Mouse (Mus musculus) ES-E14 (cell line): ENCODE results near the gene Gstp2. TPM values are rescaled to one million over a fixed set of nuclear protein-coding genes. Genes with fewer than 3 reads are reported as not detected.

Experiments
- DNase-seq: peaks from one replicate; pipeline ENCODE4 v3.0.0-alpha.2; 2013; ENCODE audit warnings: low read depth, low spot score
- H3K27ac ChIP-seq: 2 replicates; pipeline ENCODE4 v1.5.1; 2012; ENCODE audit warnings: low read depth, mild to moderate bottlenecking, low read length, moderate library complexity, mixed read lengths; ENCODE audit not compliant: poor library complexity, insufficient read depth, severe bottlenecking
- H3K36me3 ChIP-seq: 2 replicates; pipeline ENCODE4 v1.6.1; 2012; ENCODE audit warnings: mild to moderate bottlenecking, low read length, moderate library complexity, mixed read lengths; ENCODE audit not compliant: control insufficient read depth, poor library complexity, insufficient read depth, severe bottlenecking
- H3K4me1 ChIP-seq, 2 experiments: fragments of 150-350 bp in 1 of 2; sonication (generic) in 1 of 2; 2 replicates each; pipeline ENCODE4 v1.6.1; 2012; ENCODE audit warnings: low read length in 2 of 2, mild to moderate bottlenecking in 1 of 2, mixed read lengths in 1 of 2; ENCODE audit not compliant: control insufficient read depth in 2 of 2, insufficient read depth in 2 of 2, poor library complexity in 1 of 2
- H3K4me3 ChIP-seq, 2 experiments: fragments of 150-350 bp in 1 of 2; sonication (generic) in 1 of 2; 2 replicates each; pipeline ENCODE4 v1.5.1; 2012; ENCODE audit warnings: low read length in 2 of 2, low read depth in 1 of 2, mild to moderate bottlenecking in 1 of 2, mixed read lengths in 1 of 2; ENCODE audit not compliant: insufficient read depth in 1 of 2, poor library complexity in 1 of 2, severe bottlenecking in 1 of 2
- H3K9ac ChIP-seq: 2 replicates; pipeline ENCODE4 v1.6.1; 2012; ENCODE audit warnings: low read depth, mild to moderate bottlenecking, low read length, mixed read lengths; ENCODE audit not compliant: poor library complexity, insufficient read depth, severe bottlenecking
- H3K9me3 ChIP-seq: fragments of 150-350 bp; sonication (generic); 2 replicates; pipeline ENCODE4 v1.6.1; 2012; ENCODE audit warnings: low read depth, mild to moderate bottlenecking, low read length; ENCODE audit not compliant: control insufficient read depth, insufficient read depth
- CHD2 ChIP-seq: IDR thresholded peaks from 2 replicates; pipeline ENCODE4 v1.6.1; 2014; ENCODE audit warnings: mild to moderate bottlenecking, low read depth, low read length, inconsistent platforms
- HCFC1 ChIP-seq: IDR thresholded peaks from 2 replicates; pipeline ENCODE4 v1.6.1; 2012; ENCODE audit warnings: low read length, inconsistent platforms, borderline replicate concordance; ENCODE audit not compliant: insufficient read depth
- MAFK ChIP-seq: IDR thresholded peaks from 2 replicates; pipeline ENCODE4 v1.6.1; 2014; ENCODE audit warnings: mild to moderate bottlenecking, low read depth, low read length, inconsistent platforms; ENCODE audit not compliant: insufficient read depth
- ZC3H11A ChIP-seq: IDR thresholded peaks from 2 replicates; pipeline ENCODE4 v1.6.1; 2012; ENCODE audit warnings: low read depth, mild to moderate bottlenecking, inconsistent platforms, low read length, borderline replicate concordance
- ZNF384 ChIP-seq: IDR thresholded peaks from 2 replicates; pipeline ENCODE4 v1.6.1; 2012; ENCODE audit warnings: low read depth, low read length, inconsistent platforms
- in situ Hi-C, 2 experiments: fragments of 600-800 bp; cut with MboI; formaldehyde crosslinking; loops; one replicate each; pipeline ENCODE4 v1.15.1; 2025; ENCODE audit warnings: low sequenced_read_pairs in 2 of 2, inconsistent platforms in 1 of 2; ENCODE audit not compliant: unreplicated experiment in 2 of 2
- total RNA-seq: library from RNA; depleted of rRNA; stranded (reverse); fragments of 300-350 nt; gene quantifications from 2 replicates; pipeline ENCODE4 v1.2.3, GENCODE M21; 2012; rRNA removed

The Gstp2 gene
- total RNA-seq = 67.4 and 138 TPM in 2 replicates

DNA sequence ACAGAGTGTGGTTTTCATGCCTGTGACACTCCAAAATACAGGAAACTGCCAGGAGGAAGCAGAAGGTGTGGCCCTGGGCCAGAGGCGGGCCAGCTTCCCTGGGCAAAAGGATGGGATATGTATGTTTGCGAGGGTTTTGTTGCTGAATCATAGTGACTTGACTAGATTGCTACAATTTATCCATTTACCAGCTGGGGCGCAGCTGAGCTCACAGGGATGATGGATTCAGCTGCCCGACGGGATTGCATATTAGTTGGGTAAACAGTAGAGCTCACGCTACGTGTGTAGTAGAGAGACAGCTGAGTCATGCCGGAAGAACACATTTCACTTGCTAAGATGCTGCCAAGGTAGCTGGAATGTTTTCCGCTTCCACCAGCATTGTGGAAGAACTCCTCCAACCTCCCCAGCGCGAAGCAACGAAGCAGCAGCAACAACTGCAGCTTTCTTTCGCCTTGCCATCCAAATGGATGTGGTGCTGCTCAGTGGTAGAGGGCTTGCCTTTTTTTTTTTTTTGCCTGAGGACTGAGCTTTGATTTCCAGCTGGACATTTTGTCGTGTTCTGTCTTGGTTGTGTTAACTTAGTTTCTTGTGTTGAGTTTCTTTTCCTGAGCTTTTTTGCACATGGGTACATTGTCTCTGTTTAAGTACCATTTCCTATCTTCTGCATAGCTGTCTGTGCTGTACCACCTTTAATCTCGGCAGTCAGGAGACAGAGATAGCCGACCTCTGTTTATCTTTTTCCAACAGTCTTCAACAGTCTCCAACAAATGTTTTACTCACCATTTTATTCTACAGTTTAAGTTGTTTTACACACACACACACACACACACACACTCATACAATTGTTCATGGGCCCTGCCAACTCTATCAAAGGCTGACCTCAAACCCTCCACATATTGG is at the start of gene Gstp2:
Gstp2 (minus strand) TSS at position 58 of the 900 bp plus-strand sequence.
- DNase-seq = peak; percentile 75
- peak within 1 kb of the TSS; percentile 97 for H3K27ac ChIP-seq
- in situ Hi-C loops = no loop called here

DNA sequence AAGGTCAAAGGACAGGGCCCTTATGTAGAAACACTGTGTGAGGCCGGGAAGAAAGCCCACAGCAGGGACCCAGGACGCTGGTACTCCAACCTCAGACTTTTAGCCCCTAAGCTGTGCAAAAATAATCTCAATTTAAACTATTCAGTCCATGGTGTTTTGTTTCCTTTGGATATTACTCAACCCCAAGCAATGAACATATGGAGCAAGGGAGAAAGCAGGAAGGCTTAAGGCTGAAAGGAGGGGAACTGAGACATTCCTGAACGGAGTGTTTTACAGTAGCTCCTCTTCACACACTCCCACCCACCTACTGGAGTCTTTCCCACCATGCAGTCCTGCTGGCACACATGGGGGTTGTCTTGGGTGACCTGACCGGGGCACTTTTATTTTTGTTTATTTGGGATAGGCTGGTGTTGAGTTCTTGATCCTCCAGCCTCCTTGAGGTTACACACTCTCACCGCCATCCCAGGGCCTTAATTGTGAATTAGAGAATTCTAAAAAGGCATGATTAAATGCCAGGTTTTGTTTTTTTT is 49.0 kb upstream of the Gstp2 start:
- no peaks in the 10 kb centered on the region for H3K9me3 ChIP-seq
- H3K4me1 ChIP-seq = peaks cover 0 to 15% of the 10 kb centered on the region in 2 experiments; a peak in 3 of 4 replicates
- DNase-seq = no peak
- peaks cover 6% of the 10 kb centered on the region for H3K36me3 ChIP-seq
- no peak overlapping the region for H3K27ac ChIP-seq
- H3K4me3 ChIP-seq = no peak overlapping the region
- in situ Hi-C loops = no loop called here
- no peak overlapping the region for H3K9ac ChIP-seq
- TF ChIP-seq CHD2 (no peak), ZC3H11A (no peak), MAFK (no peak)

More for the DNA sequence above, at the start of gene Gstp2:
- no peaks in the 10 kb centered on the region; the same call in 1 of the 2 replicates for H3K36me3 ChIP-seq
- peak within 1 kb of the TSS; percentile 50 for H3K9ac ChIP-seq
- TF ChIP-seq ZC3H11A (no peak), MAFK (peak; percentile 99), ZNF384 (peak; percentile 70), HCFC1 (no peak), CHD2 (no peak)
- H3K4me3 ChIP-seq = peak within 1 kb of the TSS; percentile 30 to 42
- peaks cover 4 to 11% of the 10 kb centered on the region in 2 experiments; a peak in 3 of 4 replicates for H3K4me1 ChIP-seq
- H3K9me3 ChIP-seq = no peaks in the 10 kb centered on the region

DNA sequence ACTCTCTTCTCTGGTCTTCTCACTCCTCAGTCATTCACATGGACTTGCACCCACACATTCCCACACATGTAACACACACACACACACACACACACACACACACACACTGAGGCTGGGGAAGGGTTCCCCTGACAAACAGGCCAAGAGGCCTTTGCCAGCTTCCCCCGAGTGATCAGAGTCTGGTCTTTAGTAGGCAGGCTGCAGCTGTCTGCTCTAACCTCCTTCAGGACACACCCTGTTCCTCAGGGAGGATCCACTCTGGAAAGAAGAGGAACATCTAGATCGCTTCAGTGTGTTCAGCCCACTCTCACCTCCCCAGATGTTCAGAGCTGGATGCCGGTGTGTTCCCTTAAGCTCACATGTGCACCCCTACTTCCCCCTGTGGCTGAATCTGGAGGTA is 48.5 kb upstream of the Gstp2 start:
- no peaks in the 10 kb centered on the region for H3K9me3 ChIP-seq
- in situ Hi-C loops = no loop called here
- H3K27ac ChIP-seq = no peak overlapping the region
- no peak for DNase-seq
- H3K36me3 ChIP-seq = peaks cover 6% of the 10 kb centered on the region
- H3K4me1 ChIP-seq = peaks cover 0 to 12% of the 10 kb centered on the region in 2 experiments; a peak in 3 of 4 replicates
- no peak overlapping the region for H3K4me3 ChIP-seq
- TF ChIP-seq MAFK = no peak
- TF ChIP-seq ZC3H11A = no peak
- TF ChIP-seq ZNF384 = no peak
- TF ChIP-seq HCFC1 = no peak
- no peak for TF ChIP-seq CHD2
- 0 out of 2 replicates have a peak overlapping the region, but pooled peaks have one; percentile 1 for H3K9ac ChIP-seq

DNA sequence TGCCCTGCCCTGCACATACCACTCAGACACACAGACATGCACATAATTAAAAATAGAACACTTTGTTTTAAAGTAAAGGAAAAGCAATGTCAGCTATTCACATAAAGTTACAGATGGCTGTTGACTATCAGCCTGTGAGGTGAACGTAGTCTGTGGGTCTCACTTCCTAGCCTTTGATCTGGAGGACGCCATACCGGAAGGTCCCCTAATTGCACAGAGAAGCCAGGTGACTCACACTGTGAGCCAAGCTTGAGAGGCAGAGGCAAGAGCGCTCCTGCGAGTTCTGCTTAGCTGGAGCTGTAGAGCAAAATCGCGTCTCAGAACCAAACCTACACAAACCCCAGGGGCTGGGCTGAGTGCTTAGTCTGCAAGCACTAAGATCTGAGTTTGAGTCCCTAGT is 47.9 kb upstream of the Gstp2 start:
- Histone ChIP-seq H3K4me3 (no peak overlapping the region), H3K36me3 (peaks cover 6% of the 10 kb centered on the region), H3K9me3 (no peaks in the 10 kb centered on the region), H3K27ac (no peak overlapping the region), H3K9ac (no peak overlapping the region), H3K4me1 (peaks cover 0 to 9% of the 10 kb centered on the region in 2 experiments; a peak in 2 of 4 replicates)
- no peak for DNase-seq
- in situ Hi-C loops = no loop called here
- no peak for TF ChIP-seq MAFK
- TF ChIP-seq CHD2 = no peak
- no peak for TF ChIP-seq HCFC1
- TF ChIP-seq ZC3H11A = no peak
- no peak for TF ChIP-seq ZNF384
